26 mouse cellular contexts compared by ENCODE assay signal in the genomic region with DNA sequence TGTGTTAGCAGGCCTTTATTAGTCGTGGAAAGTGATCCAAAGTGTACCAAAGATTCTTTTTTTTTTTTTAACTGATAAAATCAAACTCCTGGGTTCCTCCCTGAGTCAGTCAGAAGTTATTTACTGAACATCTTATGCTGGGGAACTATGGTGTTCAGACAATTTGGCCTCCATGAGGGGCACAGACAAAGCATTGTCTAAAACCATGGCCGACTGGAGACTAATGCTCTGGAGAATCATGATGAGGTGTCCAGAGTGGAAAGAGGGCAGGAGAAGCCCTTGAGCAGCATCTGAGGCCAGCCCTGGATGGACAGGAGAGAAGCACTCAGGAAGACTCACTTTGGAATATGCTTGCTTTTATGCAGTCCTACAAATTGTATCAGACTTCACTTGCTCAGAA. TPM values are rescaled to one million over a fixed set of nuclear protein-coding genes. Genes with fewer than 3 reads are reported as not detected.
"Had no signal": no experiment of that assay in that cellular context is flagged by ENCODE, and none has a peak within 500 bp of the region (broad histone marks: within the 10 kb centered on the region; RNA-seq: fewer than 3 reads in every experiment).

No protein-coding gene starts in this region.

- DNase-seq: gastrocnemius, postnatal 10 days; gastrocnemius, postnatal 36 days; heart, adult 18-20 months; heart, postnatal 14 days; heart, postnatal 36 days; kidney, adult 18-20 months; kidney, adult 9 months; kidney, postnatal 14 days; kidney, postnatal 36 days; layer of hippocampus, adult 9-11 months; layer of hippocampus, postnatal 36 days; left cerebral cortex, postnatal 4 days had no signal

- H3K4me3 ChIP-seq: heart, embryonic 13.5 days; heart, embryonic 15.5 days; hindbrain, embryonic 13.5 days; hindbrain, embryonic 15.5 days; kidney, embryonic 15.5 days; limb, embryonic 13.5 days; limb, embryonic 15.5 days; liver, embryonic 12.5 days had no signal

- H3K9ac ChIP-seq: heart, embryonic 13.5 days; heart, embryonic 15.5 days; hindbrain, embryonic 13.5 days; hindbrain, embryonic 15.5 days; kidney, embryonic 15.5 days; limb, embryonic 13.5 days; limb, embryonic 15.5 days; liver, embryonic 12.5 days; liver, embryonic 14.5 days had no signal

- H3K27ac ChIP-seq: heart, embryonic 13.5 days; heart, embryonic 15.5 days; hindbrain, embryonic 13.5 days; hindbrain, embryonic 15.5 days; hindbrain, postnatal 0 days; kidney, embryonic 15.5 days; kidney, postnatal 0 days; limb, embryonic 13.5 days; limb, embryonic 15.5 days; liver, embryonic 12.5 days; liver, embryonic 14.5 days had no signal

- H3K4me1 ChIP-seq: heart, embryonic 13.5 days; heart, embryonic 15.5 days; hindbrain, embryonic 13.5 days; hindbrain, embryonic 15.5 days; limb, embryonic 13.5 days; limb, embryonic 15.5 days; liver, embryonic 12.5 days had no signal

- H3K27me3 ChIP-seq: heart, embryonic 13.5 days; heart, embryonic 15.5 days; hindbrain, embryonic 13.5 days; hindbrain, embryonic 15.5 days; kidney, embryonic 15.5 days; limb, embryonic 13.5 days; limb, embryonic 15.5 days; liver, embryonic 12.5 days had no signal

- H3K9me3 ChIP-seq: heart, embryonic 15.5 days; hindbrain, embryonic 13.5 days; hindbrain, embryonic 15.5 days; kidney, embryonic 15.5 days; limb, embryonic 13.5 days; limb, embryonic 15.5 days; liver, embryonic 12.5 days had no signal

RNA-seq across cellular contexts. Expression of a gene that starts 33.6 kb away (rescaled TPM):
- total RNA-seq: gastrocnemius, postnatal 36 days; hematopoietic stem cell, adult 5-6 weeks; liver, adult 2 months had no signal
- polyA plus RNA-seq: heart, embryonic 11.5 days; liver, adult 2 months had no signal
